Mouse (Mus musculus) thymus, postnatal 36 days (tissue): Measurements from ENCODE around the gene Dnali1.

Source experiments
- DNase-seq, 2 experiments: peaks; one replicate each; pipeline ENCODE4 v3.0.0; 2022; ENCODE audit warnings: mixed read lengths in 2 of 2

Dnali1 gene

GRCm38 (mm10) chr4:125065517-125066307, at the start of gene Dnali1:
Dnali1 (minus strand) TSS chr4:125065703.
- peak; percentile 63 to 73 for DNase-seq

- DNase-seq, result no peak
Measured at GRCm38 (mm10) chr4:125115081-125115480, 49.6 kb upstream of the Dnali1 start.

GRCm38 (mm10) chr4:125114638-125115037, 49.1 kb upstream of the Dnali1 start:
- peak; percentile 82 to 87 for DNase-seq

- DNase-seq, result no peak
Measured at GRCm38 (mm10) chr4:125105354-125105753, 39.9 kb upstream of the Dnali1 start.

GRCm38 (mm10) chr4:125101334-125101733, 35.8 kb upstream of the Dnali1 start:
- no peak for DNase-seq

GRCm38 (mm10) chr4:125099458-125099857, 34.0 kb upstream of the Dnali1 start:
- DNase-seq, result peak; percentile 72 to 81

- no peak for DNase-seq
Measured at GRCm38 (mm10) chr4:125097412-125097811, 31.9 kb upstream of the Dnali1 start.

- DNase-seq, result no peak
Measured at GRCm38 (mm10) chr4:125096066-125096465, 30.6 kb upstream of the Dnali1 start.

- no peak for DNase-seq
Measured at GRCm38 (mm10) chr4:125093031-125093430, 27.5 kb upstream of the Dnali1 start.

- no peak for DNase-seq
Measured at GRCm38 (mm10) chr4:125085346-125085841, 19.9 kb upstream of the Dnali1 start.

GRCm38 (mm10) chr4:125084403-125085345, 19.2 kb upstream of the Dnali1 start, which contains the start of gene Meaf6:
Meaf6 (plus strand) TSS chr4:125085134.
- peak; percentile 92 to 94 for DNase-seq

- DNase-seq, result no peak
Measured at GRCm38 (mm10) chr4:125078698-125079097, 13.2 kb upstream of the Dnali1 start.

GRCm38 (mm10) chr4:125077700-125078099, 12.2 kb upstream of the Dnali1 start:
- no peak for DNase-seq

GRCm38 (mm10) chr4:125066490-125067370, 1.2 kb upstream of the Dnali1 start, which contains the start of gene Snip1:
Snip1 (plus strand) TSS chr4:125066672.
- DNase-seq, result peak; percentile 92

- no peak for DNase-seq
Measured at GRCm38 (mm10) chr4:125063829-125064228, 1.7 kb downstream of the Dnali1 start.

- DNase-seq, result peak; percentile 37 to 44
Measured at GRCm38 (mm10) chr4:125059025-125059424, 6.5 kb downstream of the Dnali1 start.

GRCm38 (mm10) chr4:125058033-125058432, 7.5 kb downstream of the Dnali1 start:
- DNase-seq, result no peak

GRCm38 (mm10) chr4:125057273-125057672, 8.2 kb downstream of the Dnali1 start:
- DNase-seq, result no peak

GRCm38 (mm10) chr4:125056476-125056875, 9.0 kb downstream of the Dnali1 start:
- DNase-seq, result no peak

- DNase-seq, result no peak
Measured at GRCm38 (mm10) chr4:125055385-125055784, 10.1 kb downstream of the Dnali1 start.

- DNase-seq, result no peak
Measured at GRCm38 (mm10) chr4:125044454-125044853, 21.0 kb downstream of the Dnali1 start.

- no peak for DNase-seq
Measured at GRCm38 (mm10) chr4:125034341-125034740, 31.2 kb downstream of the Dnali1 start.
